Mouse (Mus musculus): ENCODE measurements around the gene Clstn3. TPM values are rescaled to one million over a fixed set of nuclear protein-coding genes. Genes with fewer than 3 reads are reported as not detected.
"Not testable (repeated sequence)": the region's sequence is repeated elsewhere in the genome, so short reads cannot be mapped to it uniquely, and the experiment has no call there.

Gene Clstn3
- total RNA-seq, 2 experiments from 2014 or later: 255 to 264 TPM

DNA sequence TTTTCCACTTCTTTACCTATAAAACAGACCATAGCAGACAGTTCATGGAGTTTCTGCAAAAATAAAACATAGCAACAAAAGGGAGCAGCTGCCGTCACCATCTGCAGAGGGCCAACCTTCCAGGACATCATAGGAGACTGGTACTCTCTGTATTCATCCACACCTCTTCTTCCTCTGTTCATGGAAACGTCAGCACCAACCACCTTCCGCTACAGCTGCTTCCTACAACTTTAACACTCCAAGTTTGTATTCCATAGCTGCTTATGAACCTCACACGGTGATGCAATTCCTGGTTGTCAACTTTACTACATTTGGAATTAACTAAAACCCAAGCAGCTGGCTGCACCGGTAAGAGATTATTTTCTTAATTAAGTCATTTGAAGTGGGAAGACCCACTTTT, 56.2 kb downstream of the Clstn3 start:
- DNase-seq: no peak

DNA sequence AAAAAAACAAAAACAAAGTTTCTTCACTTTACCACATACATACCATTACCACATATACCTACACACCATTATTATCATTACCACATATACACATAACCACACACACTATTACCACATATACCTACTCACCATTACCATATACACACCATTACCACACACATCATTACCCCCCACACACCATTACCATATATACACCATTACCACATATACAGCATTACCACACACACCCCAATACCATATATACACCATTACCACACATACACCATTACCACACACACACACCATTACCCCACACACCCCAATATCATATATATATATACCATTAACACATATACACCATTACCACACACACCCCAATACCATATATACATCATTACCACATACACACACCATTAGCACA, 57.4 kb downstream of the Clstn3 start:
- no peak for DNase-seq

DNA sequence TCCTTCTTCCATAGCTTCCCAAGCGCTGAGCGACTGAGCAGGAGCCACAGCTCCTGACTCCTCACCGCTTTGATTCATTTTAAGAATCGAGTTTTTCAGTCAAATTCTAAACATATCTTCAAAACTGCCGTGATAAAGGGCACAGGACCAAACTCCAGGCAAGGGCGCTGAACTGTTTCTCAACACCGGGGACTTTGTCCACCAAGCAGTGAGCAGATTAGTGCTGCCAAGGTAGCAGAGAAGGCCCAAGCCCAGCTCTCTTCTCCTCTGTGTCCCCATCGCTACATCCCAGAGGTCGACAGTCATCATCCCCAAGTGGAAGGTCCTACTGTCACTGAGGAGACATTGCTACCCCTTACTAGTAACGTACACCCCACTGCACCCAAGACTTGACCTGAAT, 58.3 kb downstream of the Clstn3 start:
- no peak for DNase-seq

DNA sequence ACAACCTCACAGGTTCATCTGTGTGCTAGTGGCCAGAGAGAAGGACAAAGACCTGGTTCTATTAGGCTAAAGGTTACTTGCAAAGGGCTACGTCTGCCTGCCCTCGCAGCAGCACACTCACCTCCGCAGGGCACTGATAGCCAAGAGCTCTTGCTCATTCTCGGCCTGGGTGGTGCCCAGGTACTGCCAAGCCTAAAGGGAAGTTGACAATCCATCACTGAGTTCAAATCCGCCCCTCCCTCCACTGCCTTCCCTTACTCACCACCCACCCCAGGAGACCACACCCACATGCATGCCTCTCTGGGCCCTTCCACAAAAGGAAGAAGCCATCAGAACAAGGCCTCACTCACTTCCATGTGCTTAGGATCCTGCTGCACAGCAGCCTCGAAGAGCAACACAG, 64.9 kb downstream of the Clstn3 start:
- DNase-seq: no peak

DNA sequence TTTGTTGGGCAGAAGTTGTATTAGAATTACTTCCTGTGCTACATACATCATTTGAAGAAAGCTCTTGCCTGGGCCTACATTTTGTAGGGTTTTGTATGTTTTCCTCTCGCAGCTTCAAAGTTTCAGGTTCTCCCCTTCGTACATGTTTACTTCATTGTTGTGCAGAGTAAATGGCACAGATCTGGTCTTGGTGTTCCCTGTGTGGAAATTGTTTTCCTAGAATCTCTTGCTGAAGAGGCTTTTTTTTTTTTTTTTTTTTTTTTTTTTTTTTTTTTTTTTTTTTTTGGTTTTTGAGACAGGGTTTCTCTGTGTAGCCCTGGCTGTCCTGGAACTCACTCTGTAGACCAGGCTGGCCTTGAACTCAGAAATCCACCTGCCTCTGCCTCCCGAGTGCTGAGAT, 69.6 kb downstream of the Clstn3 start:
- DNase-seq: not testable (repeated sequence)

Other genes with a start within 250 kb of the Clstn3 start
- not detected for gene Vmn2r27, start 232.9 kb downstream of the Clstn3 start, total RNA-seq (2021)
- gene Cd163, start 160.1 kb downstream of the Clstn3 start, total RNA-seq (2021): 1 to 10 TPM; 1.1 to 2.8 TPM
- 10 to 100 TPM; 60.9 to 64.6 TPM for gene Pex5, start 49.7 kb downstream of the Clstn3 start, total RNA-seq (2021)
- under 1 TPM; 0.13 to 0.15 TPM for gene C1rl, start 28.3 kb upstream of the Clstn3 start, total RNA-seq (2021)
- gene C1ra, start 47.6 kb upstream of the Clstn3 start, total RNA-seq (2021): under 1 TPM; 0.51 to 0.72 TPM
- 1 to 10 TPM in 1 of 2 experiments, under 1 TPM in 1; 0.62 to 1.5 TPM for gene C1s1, start 77.6 kb upstream of the Clstn3 start, total RNA-seq (2021)
- gene C1rb, start 105.5 kb upstream of the Clstn3 start, total RNA-seq (2021): under 1 TPM; 0.15 to 0.18 TPM
- under 1 TPM; 0.15 to 0.35 TPM for gene C1s2, start 171.3 kb upstream of the Clstn3 start, total RNA-seq (2021)
- 10 to 100 TPM; 27.1 to 33.5 TPM for gene Lpcat3, start 198.2 kb upstream of the Clstn3 start, total RNA-seq (2021)
- gene Emg1, start 247.4 kb upstream of the Clstn3 start, total RNA-seq (2021): 10 to 100 TPM; 54.3 to 64.9 TPM
- gene Phb2, start 247.5 kb upstream of the Clstn3 start, total RNA-seq (2021): 100 to 1,000 TPM; 114 to 129 TPM

Data from layer of hippocampus, postnatal 36 days (tissue).